Mouse (Mus musculus): ENCODE measurements at regions not wholly inside any gene's neighbourhood (a gene's known extent, or its start where the extent isn't known, plus 50 kb on each side); places are given as distances from the start of the nearest gene placed in this dataset.

DNA sequence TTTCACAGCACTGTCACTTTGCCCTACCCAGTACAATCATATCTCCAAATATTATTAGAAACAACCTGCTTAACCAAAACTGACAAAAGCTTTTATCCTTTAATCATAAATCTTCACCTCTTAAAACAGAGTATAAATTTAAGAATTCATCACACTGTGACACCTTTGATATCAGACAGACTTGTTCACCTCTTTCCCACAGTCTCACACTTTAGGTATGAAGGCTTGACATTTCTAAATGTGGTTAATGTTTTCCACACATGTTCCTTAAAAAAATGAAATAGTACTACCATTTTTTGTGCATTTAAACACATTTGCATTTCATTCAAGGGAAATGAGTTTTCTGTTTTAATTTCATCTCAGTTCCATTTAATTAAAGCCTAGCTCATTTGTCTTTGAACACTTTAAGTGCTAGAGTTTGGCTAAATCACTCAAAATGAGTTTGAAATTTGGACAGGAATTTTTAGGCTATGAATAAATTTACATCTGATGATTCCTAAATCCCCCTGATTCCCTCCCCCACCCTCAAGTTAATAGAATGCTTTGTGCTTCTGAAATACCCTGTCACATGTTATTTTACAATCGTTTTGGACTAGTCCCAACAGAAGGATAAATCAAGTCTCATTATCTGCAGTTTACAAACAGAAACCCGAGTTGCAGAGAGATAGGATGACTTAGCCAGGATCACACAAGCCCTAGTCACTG is 127.9 kb downstream of the AI593442 start:
- TF ChIP-seq CTCF (IDR thresholded peaks at IDR 0.05; ENCODE audit: low read depth), result no peak
- TF ChIP-seq EP300 (IDR thresholded peaks at IDR 0.05; ENCODE audit: low read depth), result no peak

Data from heart, postnatal 0 days (tissue).